Mouse (Mus musculus): ENCODE measurements around the gene Krt19. TPM values are rescaled to one million over a fixed set of nuclear protein-coding genes. Genes with fewer than 3 reads are reported as not detected.

The Krt19 gene
- polyA plus RNA-seq, 1 experiment from 2014 or later: 374 TPM

DNA sequence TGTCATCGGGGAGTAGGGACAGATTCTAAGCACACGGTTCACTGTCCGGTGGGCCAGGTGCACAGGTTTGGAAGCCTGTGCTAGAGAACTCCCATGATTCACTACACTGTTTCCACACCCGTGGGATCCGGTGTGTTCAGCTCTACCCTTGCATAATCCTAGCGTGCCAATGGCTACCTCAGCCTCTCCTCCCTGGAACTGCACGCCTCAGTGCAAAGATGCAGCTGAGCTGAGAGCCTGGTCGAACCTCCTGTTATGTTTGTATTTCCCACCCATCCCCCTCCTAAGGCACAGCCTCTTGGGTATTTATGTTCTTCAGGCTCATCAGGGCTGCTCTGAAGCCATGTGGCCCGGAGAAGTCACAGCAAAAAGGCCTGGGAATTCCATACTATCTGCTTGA is 50.6 kb downstream of the Krt19 start:
- H3K4me2 ChIP-seq (ENCODE audit: low read length): no peak overlapping the region
- no peaks in the 10 kb centered on the region for H3K4me1 ChIP-seq (replicated peaks; ENCODE audit: control insufficient read depth, insufficient read depth, low read length)

DNA sequence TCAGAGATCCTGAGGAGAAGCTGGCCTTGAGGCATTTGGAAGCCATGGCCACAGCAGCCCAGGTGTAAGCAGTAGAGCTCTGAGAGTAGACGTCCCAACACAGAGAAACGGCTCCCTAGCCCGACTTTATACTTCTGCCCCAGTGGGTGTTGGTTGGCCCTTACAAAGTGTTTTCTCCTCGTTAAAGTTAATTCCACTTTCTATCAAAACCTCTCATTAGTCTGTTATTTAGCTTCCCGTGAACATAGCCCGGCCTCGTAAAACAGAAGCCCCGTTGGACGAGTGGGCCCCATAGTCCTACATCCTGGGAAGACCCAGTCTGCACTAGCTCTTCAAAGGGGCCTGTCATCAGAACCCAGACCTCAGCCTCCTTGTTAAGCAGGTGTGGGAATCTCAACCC is 52.3 kb downstream of the Krt19 start, which contains the start of gene Krt35:
Krt35 (minus strand) TSS at position 101 of the 400 bp plus-strand sequence.
- Histone ChIP-seq H3K27me3 (replicated peaks; ENCODE audit: control insufficient read depth, insufficient read depth, low read length) (no peaks in the 10 kb centered on the region), H3K9ac (ENCODE audit: low read length) (no peak within 1 kb of the TSS), H3K27ac (ENCODE audit: low read depth) (no peak within 1 kb of the TSS), H3K4me1 (replicated peaks; ENCODE audit: control insufficient read depth, insufficient read depth, low read length) (no peaks in the 10 kb centered on the region), H3K4me2 (ENCODE audit: low read length) (no peak within 1 kb of the TSS), H3K9me3 (ENCODE audit: control insufficient read depth, low read length) (no peaks in the 10 kb centered on the region), H3K36me3 (ENCODE audit: control insufficient read depth, insufficient read depth, low read length) (no peaks in the 10 kb centered on the region), H3K4me3 (ENCODE audit: low read depth, low read length) (no peak within 1 kb of the TSS)
- 81% methylated on average over 9 of the region's 9 CpGs for WGBS
- no peak for DNase-seq (ENCODE audit: low spot score)
- no peak for ATAC-seq (replicated peaks; ENCODE audit: low FRiP score, low TSS enrichment, low read depth)

More for the DNA sequence above, 50.6 kb downstream of the Krt19 start:
- H3K9me3 ChIP-seq (ENCODE audit: control insufficient read depth, low read length): no peaks in the 10 kb centered on the region
- 55% methylated on average over 9 of the region's 9 CpGs for WGBS
- no peaks in the 10 kb centered on the region for H3K27me3 ChIP-seq (replicated peaks; ENCODE audit: control insufficient read depth, insufficient read depth, low read length)
- H3K4me3 ChIP-seq (ENCODE audit: low read depth, low read length): no peak overlapping the region
- no peaks in the 10 kb centered on the region for H3K36me3 ChIP-seq (ENCODE audit: control insufficient read depth, insufficient read depth, low read length)
- DNase-seq (ENCODE audit: low spot score): no peak
- no peak overlapping the region for H3K27ac ChIP-seq (ENCODE audit: low read depth)
- H3K9ac ChIP-seq (ENCODE audit: low read length): no peak overlapping the region
- no peak for ATAC-seq (replicated peaks; ENCODE audit: low FRiP score, low TSS enrichment, low read depth)

Other genes starting within 250 kb of the Krt19 start
- not detected in 2 replicates for gene Krtap31-1, start 240.7 kb downstream of the Krt19 start, polyA plus RNA-seq (2014; fragmentation: Nextera tagmentation; extraction: Ambion mirVana)
- not detected in 2 replicates for gene Gm11565, start 233.9 kb downstream of the Krt19 start, polyA plus RNA-seq (2014; fragmentation: Nextera tagmentation; extraction: Ambion mirVana)
- gene Krtap31-2, start 212.4 kb downstream of the Krt19 start, polyA plus RNA-seq (2014; fragmentation: Nextera tagmentation; extraction: Ambion mirVana): not detected in 2 replicates
- not detected in 2 replicates for gene Krtap9-5, start 200.2 kb downstream of the Krt19 start, polyA plus RNA-seq (2014; fragmentation: Nextera tagmentation; extraction: Ambion mirVana)
- not detected in 2 replicates for gene Krtap29-1, start 169.6 kb downstream of the Krt19 start, polyA plus RNA-seq (2014; fragmentation: Nextera tagmentation; extraction: Ambion mirVana)
- gene Krtap16-1, start 162.1 kb downstream of the Krt19 start, polyA plus RNA-seq (2014; fragmentation: Nextera tagmentation; extraction: Ambion mirVana): not detected in 2 replicates
- not detected in 2 replicates for gene Krtap17-1, start 154.7 kb downstream of the Krt19 start, polyA plus RNA-seq (2014; fragmentation: Nextera tagmentation; extraction: Ambion mirVana)
- not detected in 2 replicates for gene Krt33a, start 132.5 kb downstream of the Krt19 start, polyA plus RNA-seq (2014; fragmentation: Nextera tagmentation; extraction: Ambion mirVana)
- gene Krt33b, start 118.8 kb downstream of the Krt19 start, polyA plus RNA-seq (2014; fragmentation: Nextera tagmentation; extraction: Ambion mirVana): 0.11 TPM in 1 of 2 replicates, not detected in the other
- gene Krt34, start 107.1 kb downstream of the Krt19 start, polyA plus RNA-seq (2014; fragmentation: Nextera tagmentation; extraction: Ambion mirVana): not detected in 2 replicates
- not detected in 2 replicates for gene Krt31, start 98.1 kb downstream of the Krt19 start, polyA plus RNA-seq (2014; fragmentation: Nextera tagmentation; extraction: Ambion mirVana)
- not detected in 2 replicates for gene Krt32, start 60.4 kb downstream of the Krt19 start, polyA plus RNA-seq (2014; fragmentation: Nextera tagmentation; extraction: Ambion mirVana)
- gene Krt35, start 52.4 kb downstream of the Krt19 start, polyA plus RNA-seq (2014; fragmentation: Nextera tagmentation; extraction: Ambion mirVana): not detected in 2 replicates
- 0.11 and 0.13 TPM in 2 replicates for gene Krt36, start 43.0 kb downstream of the Krt19 start, polyA plus RNA-seq (2014; fragmentation: Nextera tagmentation; extraction: Ambion mirVana)
- 0.11 TPM in 1 of 2 replicates, not detected in the other for gene Krt13, start 27.1 kb downstream of the Krt19 start, polyA plus RNA-seq (2014; fragmentation: Nextera tagmentation; extraction: Ambion mirVana)
- gene Krt15, start 12.7 kb downstream of the Krt19 start, polyA plus RNA-seq (2014; fragmentation: Nextera tagmentation; extraction: Ambion mirVana): 1.3 TPM in 2 replicates
- not detected in 2 replicates for gene Krt9, start 44.6 kb upstream of the Krt19 start, polyA plus RNA-seq (2014; fragmentation: Nextera tagmentation; extraction: Ambion mirVana)
- 5.7 and 6.0 TPM in 2 replicates for gene Krt14, start 58.9 kb upstream of the Krt19 start, polyA plus RNA-seq (2014; fragmentation: Nextera tagmentation; extraction: Ambion mirVana)
- gene Krt16, start 100.2 kb upstream of the Krt19 start, polyA plus RNA-seq (2014; fragmentation: Nextera tagmentation; extraction: Ambion mirVana): not detected in 2 replicates
- 8.7 and 9.9 TPM in 2 replicates for gene Krt17, start 112.4 kb upstream of the Krt19 start, polyA plus RNA-seq (2014; fragmentation: Nextera tagmentation; extraction: Ambion mirVana)
- gene Krt42, start 121.2 kb upstream of the Krt19 start, polyA plus RNA-seq (2014; fragmentation: Nextera tagmentation; extraction: Ambion mirVana): not detected in 2 replicates
- gene Eif1, start 171.2 kb upstream of the Krt19 start, polyA plus RNA-seq (2014; fragmentation: Nextera tagmentation; extraction: Ambion mirVana): 1,995 and 2,009 TPM in 2 replicates
- 3.2 TPM in 1 of 2 replicates, not detected in the other for gene Gast, start 185.7 kb upstream of the Krt19 start, polyA plus RNA-seq (2014; fragmentation: Nextera tagmentation; extraction: Ambion mirVana)
- gene Hap1, start 207.5 kb upstream of the Krt19 start, polyA plus RNA-seq (2014; fragmentation: Nextera tagmentation; extraction: Ambion mirVana): 10.2 and 11.1 TPM in 2 replicates
- 93.4 and 106 TPM in 2 replicates for gene Jup, start 249.1 kb upstream of the Krt19 start, polyA plus RNA-seq (2014; fragmentation: Nextera tagmentation; extraction: Ambion mirVana)

All from intestine, embryonic 14.5 days (tissue).